Mouse (Mus musculus): ENCODE results near the gene Ptprn. TPM values are rescaled to one million over a fixed set of nuclear protein-coding genes. Genes with fewer than 3 reads are reported as not detected.

The Ptprn gene
- polyA plus RNA-seq, 1 experiment: 15.3 TPM

GRCm38 (mm10) chr1:75208967-75209678 lies 55.2 kb downstream of the Ptprn start:
- H3ac ChIP-seq (ENCODE audit: control insufficient read depth, insufficient read length, low read depth): no peak overlapping the region
- no peak for TF ChIP-seq USF1 (IDR thresholded peaks at IDR 0.05; ENCODE audit: low read depth)
- TF ChIP-seq CEBPB (IDR thresholded peaks at IDR 0.05; ENCODE audit: low read depth): no peak
- TF ChIP-seq MYOG (IDR thresholded peaks at IDR 0.05; ENCODE audit: control insufficient read depth, extremely low read depth, insufficient read length): no peak
- TF ChIP-seq CTCF (IDR thresholded peaks at IDR 0.05; ENCODE audit: control insufficient read depth, insufficient read depth, insufficient read length): no peak
- TF ChIP-seq FOSL1 (IDR thresholded peaks at IDR 0.05; ENCODE audit: insufficient read depth, low read length, poor library complexity, severe bottlenecking): no peak
- no peak for TF ChIP-seq MYOD1 (IDR thresholded peaks at IDR 0.05; ENCODE audit: control insufficient read depth, insufficient read length, low read depth)
- no peak for TF ChIP-seq MAX (IDR thresholded peaks at IDR 0.05)
- peaks cover 35% of the 10 kb centered on the region for H3K79me2 ChIP-seq (ENCODE audit: control insufficient read depth, insufficient read depth)
- peaks cover 26% of the 10 kb centered on the region for H3K79me3 ChIP-seq (ENCODE audit: low read depth)
- peaks cover 25% of the 10 kb centered on the region for H3K36me3 ChIP-seq (ENCODE audit: control insufficient read depth, insufficient read depth)
- H3K4me3 ChIP-seq (ENCODE audit: insufficient read depth, poor library complexity, severe bottlenecking): no peak overlapping the region
- H3K27me3 ChIP-seq (ENCODE audit: control insufficient read depth, insufficient read depth, insufficient read length): no peaks in the 10 kb centered on the region

- H3K79me3 ChIP-seq (ENCODE audit: low read depth): no peaks in the 10 kb centered on the region
- TF ChIP-seq USF1 (IDR thresholded peaks at IDR 0.05; ENCODE audit: low read depth) (no peak), MYOD1 (IDR thresholded peaks at IDR 0.05; ENCODE audit: control insufficient read depth, insufficient read length, low read depth) (no peak), FOSL1 (IDR thresholded peaks at IDR 0.05; ENCODE audit: insufficient read depth, low read length, poor library complexity, severe bottlenecking) (no peak), MAX (IDR thresholded peaks at IDR 0.05) (no peak)
- no peaks in the 10 kb centered on the region for H3K79me2 ChIP-seq (ENCODE audit: control insufficient read depth, insufficient read depth)
- H3K4me3 ChIP-seq (ENCODE audit: insufficient read depth, poor library complexity, severe bottlenecking): no peak overlapping the region
- H3K27me3 ChIP-seq (ENCODE audit: control insufficient read depth, insufficient read depth, insufficient read length): no peaks in the 10 kb centered on the region
- no peak overlapping the region for H3ac ChIP-seq (ENCODE audit: control insufficient read depth, insufficient read length, low read depth)
- H3K36me3 ChIP-seq (ENCODE audit: control insufficient read depth, insufficient read depth): peaks cover 4% of the 10 kb centered on the region
These were observed 63.1 kb downstream of the Ptprn start for GRCm38 (mm10) chr1:75201236-75201635.

Small RNA genes lying within 50 kb of the gene (microRNA-seq; reads per million reads assigned to microRNA genes)
- gene Gm27943 (ENCODE audit: borderline microRNAs expressed): not detected

Other genes with a start within 250 kb of the Ptprn start
- 5.2 TPM for gene Nhej1, start 139.3 kb downstream of the Ptprn start, polyA plus RNA-seq (2012; fragmentation: generic; extraction: Trizol)
- 0.08 TPM for gene Slc23a3, start 130.6 kb downstream of the Ptprn start, polyA plus RNA-seq (2012; fragmentation: generic; extraction: Trizol)
- gene Cnppd1, start 121.8 kb downstream of the Ptprn start, polyA plus RNA-seq (2012; fragmentation: generic; extraction: Trizol): 25.8 TPM
- gene Retreg2, start 121.7 kb downstream of the Ptprn start, polyA plus RNA-seq (2012; fragmentation: generic; extraction: Trizol): 37.5 TPM
- 23.6 TPM for gene Zfand2b, start 95.9 kb downstream of the Ptprn start, polyA plus RNA-seq (2012; fragmentation: generic; extraction: Trizol)
- gene Abcb6, start 84.1 kb downstream of the Ptprn start, polyA plus RNA-seq (2012; fragmentation: generic; extraction: Trizol): 34.9 TPM
- 4.0 TPM for gene Ankzf1, start 72.4 kb downstream of the Ptprn start, polyA plus RNA-seq (2012; fragmentation: generic; extraction: Trizol)
- gene Atg9a, start 72.3 kb downstream of the Ptprn start, polyA plus RNA-seq (2012; fragmentation: generic; extraction: Trizol): 16.8 TPM
- gene Glb1l, start 53.7 kb downstream of the Ptprn start, polyA plus RNA-seq (2012; fragmentation: generic; extraction: Trizol): 1.3 TPM
- gene Stk16, start 53.7 kb downstream of the Ptprn start, polyA plus RNA-seq (2012; fragmentation: generic; extraction: Trizol): 110 TPM
- 167 TPM for gene Tuba4a, start 44.6 kb downstream of the Ptprn start, polyA plus RNA-seq (2012; fragmentation: generic; extraction: Trizol)
- not detected for gene A630095N17Rik, start 32.4 kb downstream of the Ptprn start, polyA plus RNA-seq (2012; fragmentation: generic; extraction: Trizol)
- gene Dnajb2, start 28.1 kb downstream of the Ptprn start, polyA plus RNA-seq (2012; fragmentation: generic; extraction: Trizol): 27.7 TPM
- gene Resp18, start 13.9 kb upstream of the Ptprn start, polyA plus RNA-seq (2012; fragmentation: generic; extraction: Trizol): not detected
- gene Dnpep, start 53.5 kb upstream of the Ptprn start, polyA plus RNA-seq (2012; fragmentation: generic; extraction: Trizol): 134 TPM
- gene Des, start 95.8 kb upstream of the Ptprn start, polyA plus RNA-seq (2012; fragmentation: generic; extraction: Trizol): 657 TPM
- 29.4 TPM for gene Speg, start 110.8 kb upstream of the Ptprn start, polyA plus RNA-seq (2012; fragmentation: generic; extraction: Trizol)
- 78.8 TPM for gene Gmppa, start 171.4 kb upstream of the Ptprn start, polyA plus RNA-seq (2012; fragmentation: generic; extraction: Trizol)
- gene Asic4, start 185.9 kb upstream of the Ptprn start, polyA plus RNA-seq (2012; fragmentation: generic; extraction: Trizol): 0.05 TPM
- 49.3 TPM for gene Chpf, start 214.8 kb upstream of the Ptprn start, polyA plus RNA-seq (2012; fragmentation: generic; extraction: Trizol)
- 0.70 TPM for gene Tmem198, start 215.0 kb upstream of the Ptprn start, polyA plus RNA-seq (2012; fragmentation: generic; extraction: Trizol)
- gene Obsl1, start 241.9 kb upstream of the Ptprn start, polyA plus RNA-seq (2012; fragmentation: generic; extraction: Trizol): 31.6 TPM
- 0.64 TPM for gene Inha, start 242.6 kb upstream of the Ptprn start, polyA plus RNA-seq (2012; fragmentation: generic; extraction: Trizol)